Mouse (Mus musculus) G1E (cell line): Measurements from ENCODE around the gene Ereg.

ENCODE experiments used
- CTCF ChIP-seq: IDR thresholded peaks from 2 replicates; pipeline ENCODE4 v1.5.1; 2012; ENCODE audit warnings: low read depth, low read length, inconsistent platforms, mixed read lengths
- TAL1 ChIP-seq: conservative IDR thresholded peaks from 2 replicates; pipeline ENCODE4 v1.6.1; 2012; ENCODE audit warnings: low read depth, low read length, inconsistent platforms, mixed read lengths

- no peak for TF ChIP-seq CTCF
- no peak for TF ChIP-seq TAL1
Observed at GRCm38 (mm10) chr5:91027840-91028239, 46.6 kb upstream of the Ereg start.
